Mouse (Mus musculus) brain, adult 10 weeks (tissue): ENCODE data around the gene Hyls1. TPM values are rescaled to one million over a fixed set of nuclear protein-coding genes. Genes with fewer than 3 reads are reported as not detected.

Experiments
- polyA plus RNA-seq: library from polyadenylated mRNA; stranded (reverse); fragments of 350-450 nt; fragmentation: Illumina TruSeq; extraction: RNeasy Lipid Tissue Mini Kit (QIAGEN cat#74804); gene quantifications from one replicate; pipeline ENCODE4 v1.2.3, GENCODE M21; 2015; ENCODE audit warnings: low read depth, low replicate concordance

Hyls1 gene
- polyA plus RNA-seq, result 7.3 TPM

GRCm38 (mm10) chr9:35569571-35570534 is at the start of gene Hyls1, which contains the start of gene Pate2:
Gene Hyls1 (minus strand): TSS chr9:35570398.
Gene Pate2 (plus strand): TSS chr9:35570284.

GRCm38 (mm10) chr9:35611841-35612240 is 41.6 kb upstream of the Hyls1 start, which contains the start of gene Pate4:
Gene Pate4 (minus strand): TSS chr9:35611941.

DNA sequence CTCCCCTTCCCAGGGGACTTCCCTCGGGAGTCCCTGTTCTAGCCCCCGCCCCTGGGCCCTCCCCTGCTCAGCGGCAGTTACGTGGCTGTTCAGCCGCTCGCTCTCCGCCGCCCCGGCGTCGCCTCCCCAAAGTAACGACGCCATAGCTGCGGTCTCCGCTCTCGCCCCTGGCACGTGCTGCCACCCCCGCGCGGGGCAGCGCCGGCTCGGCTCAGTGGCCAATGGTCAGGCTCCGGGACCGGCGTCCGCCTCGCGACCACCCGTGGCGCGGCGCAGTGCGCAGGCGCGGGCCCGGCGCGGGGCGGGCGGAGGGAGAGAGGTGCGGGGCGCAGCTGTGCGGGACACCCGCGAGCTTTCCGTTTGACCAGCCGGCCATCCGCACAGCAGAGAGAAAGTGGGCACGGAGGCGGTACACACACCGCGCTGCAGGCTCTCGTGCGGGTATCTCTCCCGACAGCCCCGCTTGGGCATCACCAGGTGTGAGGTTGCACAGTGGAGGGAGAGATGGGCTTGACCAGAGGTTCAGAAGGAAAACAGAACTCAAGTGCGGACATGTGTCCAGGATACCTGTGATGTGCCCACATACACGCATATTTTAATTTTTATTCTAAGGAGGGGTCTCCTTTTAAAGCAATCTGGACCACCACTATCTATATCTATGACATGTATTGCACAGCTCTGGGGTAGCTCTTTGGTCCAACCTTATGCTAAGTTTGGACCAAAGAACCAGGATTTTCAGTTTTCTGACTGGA is 11.8 kb downstream of the Hyls1 start, which contains the start of the genes Ddx25 and Pus3:
Gene Ddx25 (minus strand): TSS at position 272 of the 752 bp plus-strand sequence.
Gene Pus3 (plus strand): TSS at position 339 of the 752 bp plus-strand sequence.

DNA sequence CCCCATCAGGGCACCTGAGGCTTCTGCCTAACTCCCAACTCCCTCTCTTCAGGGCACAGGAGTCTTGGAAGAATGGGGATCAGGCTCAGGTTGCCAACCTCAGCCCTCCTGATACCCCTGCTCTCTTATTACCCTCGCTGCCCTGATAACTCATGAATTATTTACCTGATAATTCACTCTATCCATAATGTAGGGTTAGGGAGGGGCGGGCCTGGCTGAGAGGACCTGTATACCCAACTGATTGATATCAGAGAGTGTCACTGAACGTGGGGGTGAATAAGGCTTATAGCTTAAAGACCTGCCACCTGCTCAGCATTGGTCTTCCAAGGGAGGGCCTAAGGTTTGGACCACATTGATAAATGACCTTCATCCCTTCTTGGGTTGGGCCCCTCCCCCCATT is 52.0 kb downstream of the Hyls1 start, which contains the start of gene Gm1113:
Gene Gm1113 (minus strand): TSS at position 101 of the 400 bp plus-strand sequence.

Other genes with a start within 250 kb of the Hyls1 start
- gene Cdon, start 149.3 kb downstream of the Hyls1 start, polyA plus RNA-seq, result 4.3 TPM
- gene Gm1113, start 52.1 kb downstream of the Hyls1 start, polyA plus RNA-seq, result not detected
- gene Ddx25, start 11.9 kb downstream of the Hyls1 start, polyA plus RNA-seq, result 20.0 TPM
- 15.1 TPM for gene Pus3, start 11.8 kb downstream of the Hyls1 start, polyA plus RNA-seq
- 0.57 TPM for gene Pate2, start 114 bp downstream of the Hyls1 start, polyA plus RNA-seq
- gene Pate4, start 41.5 kb upstream of the Hyls1 start, polyA plus RNA-seq, result not detected
- not detected for gene Pate3, start 77.8 kb upstream of the Hyls1 start, polyA plus RNA-seq
- gene Pate1, start 117.0 kb upstream of the Hyls1 start, polyA plus RNA-seq, result not detected
- gene Gm17677, start 170.7 kb upstream of the Hyls1 start, polyA plus RNA-seq, result not detected
- gene Gm17727, start 207.7 kb upstream of the Hyls1 start, polyA plus RNA-seq, result not detected
- gene Gm27235, start 219.7 kb upstream of the Hyls1 start, polyA plus RNA-seq, result not detected
- gene D730048I06Rik, start 219.7 kb upstream of the Hyls1 start, polyA plus RNA-seq, result not detected